Mouse (Mus musculus) frontal cortex, postnatal 14 days (tissue): ENCODE data around the gene Ikbke.
"Not testable (repeated sequence)": the region's sequence is repeated elsewhere in the genome, so short reads cannot be mapped to it uniquely, and the experiment has no call there.

Experiments used
- DNase-seq, 2 experiments: peaks; one replicate each; pipeline ENCODE4 v3.0.0; 2022; ENCODE audit warnings: low spot score in 2 of 2

Ikbke gene

GRCm38 (mm10) chr1:131279456-131279776 lies at the start of gene Ikbke:
Ikbke (minus strand) TSS chr1:131279606.
- no peak for DNase-seq

- DNase-seq, result not testable (repeated sequence)
These were observed 49.7 kb upstream of the Ikbke start for GRCm38 (mm10) chr1:131329093-131329492.

GRCm38 (mm10) chr1:131327167-131327566 lies 47.8 kb upstream of the Ikbke start:
- no peak for DNase-seq

- no peak for DNase-seq
These were observed 45.5 kb upstream of the Ikbke start for GRCm38 (mm10) chr1:131324816-131325463.

GRCm38 (mm10) chr1:131319598-131320330 lies 40.4 kb upstream of the Ikbke start:
- DNase-seq, result no peak

GRCm38 (mm10) chr1:131318397-131318796 lies 39.0 kb upstream of the Ikbke start:
- DNase-seq, result no peak

GRCm38 (mm10) chr1:131317625-131318024 lies 38.2 kb upstream of the Ikbke start:
- no peak for DNase-seq

- DNase-seq, result no peak
These were observed 31.9 kb upstream of the Ikbke start for GRCm38 (mm10) chr1:131311284-131311683.

GRCm38 (mm10) chr1:131310237-131310818 lies 30.9 kb upstream of the Ikbke start:
- DNase-seq, result no peak

GRCm38 (mm10) chr1:131300750-131301149 lies 21.3 kb upstream of the Ikbke start:
- DNase-seq, result no peak

GRCm38 (mm10) chr1:131299788-131300187 lies 20.4 kb upstream of the Ikbke start:
- DNase-seq, result no peak

GRCm38 (mm10) chr1:131299240-131299639 lies 19.8 kb upstream of the Ikbke start:
- no peak for DNase-seq

- no peak for DNase-seq
These were observed 18.8 kb upstream of the Ikbke start for GRCm38 (mm10) chr1:131298171-131298570.

- DNase-seq, result no peak
These were observed 17.3 kb upstream of the Ikbke start for GRCm38 (mm10) chr1:131296726-131297125.

- DNase-seq, result no peak
These were observed 15.8 kb upstream of the Ikbke start for GRCm38 (mm10) chr1:131295200-131295599.

- DNase-seq, result no peak
These were observed 14.5 kb upstream of the Ikbke start for GRCm38 (mm10) chr1:131293922-131294250.

- no peak for DNase-seq
These were observed 14.0 kb upstream of the Ikbke start for GRCm38 (mm10) chr1:131293221-131293921.

- DNase-seq, result peak in 1 of 2 experiments; percentile 55
These were observed 11.2 kb upstream of the Ikbke start for GRCm38 (mm10) chr1:131290648-131291047.

- DNase-seq, result no peak
These were observed 9.5 kb upstream of the Ikbke start for GRCm38 (mm10) chr1:131288938-131289337.

GRCm38 (mm10) chr1:131287267-131287666 lies 7.9 kb upstream of the Ikbke start:
- DNase-seq, result no peak

- no peak for DNase-seq
These were observed 7.4 kb upstream of the Ikbke start for GRCm38 (mm10) chr1:131286803-131287202.

- DNase-seq, result no peak
These were observed 5.2 kb upstream of the Ikbke start for GRCm38 (mm10) chr1:131284616-131285015.

- no peak for DNase-seq
These were observed 4.8 kb upstream of the Ikbke start for GRCm38 (mm10) chr1:131284167-131284566.
